Mouse (Mus musculus): ENCODE results near the gene Nmral1. TPM values are rescaled to one million over a fixed set of nuclear protein-coding genes. Genes with fewer than 3 reads are reported as not detected.

Gene Nmral1
- polyA plus RNA-seq, 1 experiment: 45.1 TPM

DNA sequence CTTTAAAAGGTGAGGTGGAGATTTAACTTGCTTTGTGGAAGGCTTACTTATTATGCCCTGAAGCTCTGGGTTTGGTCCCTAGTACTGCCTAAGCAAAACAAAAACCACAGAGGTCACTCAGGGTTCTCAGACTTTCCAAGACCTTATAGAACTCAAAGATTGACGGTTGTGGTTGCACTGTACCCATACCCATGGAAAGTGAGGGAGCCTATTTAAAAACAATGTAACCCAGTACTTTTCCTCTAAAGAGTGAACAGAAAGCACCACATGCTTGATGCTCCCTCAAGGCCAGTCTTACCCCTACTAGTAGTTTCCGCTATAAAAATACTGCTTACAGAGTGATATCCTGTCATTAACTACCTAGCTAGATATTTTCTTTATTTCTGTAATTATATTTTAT lies 17.1 kb upstream of the Nmral1 start:
- H3K79me3 ChIP-seq (ENCODE audit: low read depth): peaks cover 18% of the 10 kb centered on the region
- H3K79me2 ChIP-seq (ENCODE audit: control insufficient read depth, insufficient read depth): peaks cover 65% of the 10 kb centered on the region
- H3K36me3 ChIP-seq (ENCODE audit: control insufficient read depth, insufficient read depth): no peaks in the 10 kb centered on the region
- no peak for TF ChIP-seq MYOD1 (IDR thresholded peaks at IDR 0.05; ENCODE audit: control insufficient read depth, insufficient read length, low read depth)
- TF ChIP-seq USF1 (IDR thresholded peaks at IDR 0.05; ENCODE audit: low read depth): no peak
- no peak for TF ChIP-seq CTCF (IDR thresholded peaks at IDR 0.05; ENCODE audit: control insufficient read depth, insufficient read depth, insufficient read length)
- TF ChIP-seq MYOG (IDR thresholded peaks at IDR 0.05; ENCODE audit: control insufficient read depth, extremely low read depth, insufficient read length): no peak
- no peak for TF ChIP-seq FOSL1 (IDR thresholded peaks at IDR 0.05; ENCODE audit: insufficient read depth, low read length, poor library complexity, severe bottlenecking)
- no peak for TF ChIP-seq CEBPB (IDR thresholded peaks at IDR 0.05; ENCODE audit: low read depth)
- no peak for TF ChIP-seq MAX (IDR thresholded peaks at IDR 0.05)
- no peaks in the 10 kb centered on the region for H3K27me3 ChIP-seq (ENCODE audit: control insufficient read depth, insufficient read depth, insufficient read length)
- no peak overlapping the region for H3K4me3 ChIP-seq (ENCODE audit: insufficient read depth, poor library complexity, severe bottlenecking)
- H3ac ChIP-seq (ENCODE audit: control insufficient read depth, insufficient read length, low read depth): no peak overlapping the region

DNA sequence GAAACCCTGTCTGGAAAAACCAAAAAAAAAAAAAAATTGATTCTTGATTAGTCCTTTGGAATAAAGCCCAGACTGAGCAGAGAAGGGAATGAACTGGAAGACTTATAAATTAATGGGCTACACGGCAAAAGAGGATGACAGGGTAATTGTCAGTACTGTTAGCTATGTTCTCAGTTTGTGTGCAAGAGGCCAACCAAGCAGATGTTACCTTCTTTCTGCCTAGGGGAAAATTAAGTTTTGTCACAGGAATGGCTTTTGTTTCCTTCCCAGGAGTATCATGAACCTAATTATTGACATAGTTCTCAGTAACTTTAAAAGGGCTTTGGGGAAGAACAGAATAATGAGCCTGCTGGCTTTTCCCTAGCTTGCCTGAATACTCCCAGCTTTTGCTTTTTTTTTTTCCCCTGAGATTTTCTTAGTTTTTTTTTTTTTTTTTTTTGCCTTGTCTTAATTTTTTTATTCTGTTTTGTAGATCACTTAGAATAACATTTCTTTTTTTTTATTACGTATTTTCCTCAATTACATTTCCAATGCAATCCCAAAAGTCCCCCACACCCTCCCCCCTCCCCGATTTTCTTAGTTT lies 11.7 kb upstream of the Nmral1 start:
- peaks cover 44% of the 10 kb centered on the region for H3K79me3 ChIP-seq (ENCODE audit: low read depth)
- H3ac ChIP-seq (ENCODE audit: control insufficient read depth, insufficient read length, low read depth): no peak overlapping the region
- TF ChIP-seq MAX (IDR thresholded peaks at IDR 0.05) (no peak), FOSL1 (IDR thresholded peaks at IDR 0.05; ENCODE audit: insufficient read depth, low read length, poor library complexity, severe bottlenecking) (no peak), CTCF (IDR thresholded peaks at IDR 0.05; ENCODE audit: control insufficient read depth, insufficient read depth, insufficient read length) (no peak), USF1 (IDR thresholded peaks at IDR 0.05; ENCODE audit: low read depth) (no peak), MYOG (IDR thresholded peaks at IDR 0.05; ENCODE audit: control insufficient read depth, extremely low read depth, insufficient read length) (no peak), MYOD1 (IDR thresholded peaks at IDR 0.05; ENCODE audit: control insufficient read depth, insufficient read length, low read depth) (no peak), CEBPB (IDR thresholded peaks at IDR 0.05; ENCODE audit: low read depth) (no peak)
- no peaks in the 10 kb centered on the region for H3K36me3 ChIP-seq (ENCODE audit: control insufficient read depth, insufficient read depth)
- peaks cover 89% of the 10 kb centered on the region for H3K79me2 ChIP-seq (ENCODE audit: control insufficient read depth, insufficient read depth)
- H3K4me3 ChIP-seq (ENCODE audit: insufficient read depth, poor library complexity, severe bottlenecking): no peak overlapping the region
- no peaks in the 10 kb centered on the region for H3K27me3 ChIP-seq (ENCODE audit: control insufficient read depth, insufficient read depth, insufficient read length)

DNA sequence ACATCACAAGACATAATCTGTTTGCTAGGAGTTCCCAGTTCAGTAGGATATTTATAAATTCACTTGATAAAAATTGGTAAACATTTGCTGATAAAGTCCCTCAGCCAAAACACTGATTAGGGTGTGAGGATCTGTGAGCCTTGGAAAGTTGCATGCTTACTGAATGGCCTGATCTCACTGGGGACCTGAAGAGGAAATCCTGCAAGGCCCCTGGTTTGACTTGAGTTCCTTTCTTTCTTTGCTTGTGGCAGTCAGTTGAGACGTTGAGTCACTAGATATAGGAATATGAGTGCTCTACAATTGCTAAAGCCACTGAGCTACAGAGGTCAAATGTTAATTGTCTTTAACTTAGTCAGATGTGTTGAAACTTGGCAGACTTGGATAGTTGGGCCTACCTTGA lies 8.8 kb upstream of the Nmral1 start:
- H3K4me3 ChIP-seq (ENCODE audit: insufficient read depth, poor library complexity, severe bottlenecking): no peak overlapping the region
- no peak overlapping the region for H3ac ChIP-seq (ENCODE audit: control insufficient read depth, insufficient read length, low read depth)
- H3K79me3 ChIP-seq (ENCODE audit: low read depth): peaks cover 41% of the 10 kb centered on the region
- TF ChIP-seq CTCF (IDR thresholded peaks at IDR 0.05; ENCODE audit: control insufficient read depth, insufficient read depth, insufficient read length) (no peak), MYOG (IDR thresholded peaks at IDR 0.05; ENCODE audit: control insufficient read depth, extremely low read depth, insufficient read length) (no peak)
- no peaks in the 10 kb centered on the region for H3K27me3 ChIP-seq (ENCODE audit: control insufficient read depth, insufficient read depth, insufficient read length)
- H3K79me2 ChIP-seq (ENCODE audit: control insufficient read depth, insufficient read depth): peaks cover 66% of the 10 kb centered on the region
- H3K36me3 ChIP-seq (ENCODE audit: control insufficient read depth, insufficient read depth): no peaks in the 10 kb centered on the region

DNA sequence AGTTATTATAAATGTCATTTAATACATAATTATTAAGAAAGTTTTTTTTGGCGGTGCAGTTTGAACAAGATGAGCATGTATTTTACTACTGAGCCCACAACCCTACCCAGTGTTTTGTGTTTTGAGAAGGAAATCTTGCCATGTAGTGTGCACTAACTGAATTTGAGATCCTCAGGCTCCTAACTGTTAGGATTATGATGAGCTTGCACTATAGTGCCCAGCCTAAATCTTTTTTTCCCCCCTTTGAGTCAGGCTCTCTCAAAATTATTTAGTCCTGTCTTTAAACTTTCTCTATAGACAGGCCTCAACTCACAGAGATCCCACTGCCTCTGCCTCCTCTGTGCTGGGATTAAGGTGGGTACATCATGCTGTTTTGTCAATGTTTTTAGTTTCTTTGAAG lies 8.4 kb upstream of the Nmral1 start:
- no peak overlapping the region for H3K4me3 ChIP-seq (ENCODE audit: insufficient read depth, poor library complexity, severe bottlenecking)
- H3K36me3 ChIP-seq (ENCODE audit: control insufficient read depth, insufficient read depth): no peaks in the 10 kb centered on the region
- H3K79me3 ChIP-seq (ENCODE audit: low read depth): peaks cover 39% of the 10 kb centered on the region
- TF ChIP-seq FOSL1 (IDR thresholded peaks at IDR 0.05; ENCODE audit: insufficient read depth, low read length, poor library complexity, severe bottlenecking): no peak
- no peak for TF ChIP-seq CEBPB (IDR thresholded peaks at IDR 0.05; ENCODE audit: low read depth)
- TF ChIP-seq USF1 (IDR thresholded peaks at IDR 0.05; ENCODE audit: low read depth): no peak
- no peak for TF ChIP-seq MYOG (IDR thresholded peaks at IDR 0.05; ENCODE audit: control insufficient read depth, extremely low read depth, insufficient read length)
- TF ChIP-seq MYOD1 (IDR thresholded peaks at IDR 0.05; ENCODE audit: control insufficient read depth, insufficient read length, low read depth): no peak
- TF ChIP-seq MAX (IDR thresholded peaks at IDR 0.05): no peak
- TF ChIP-seq CTCF (IDR thresholded peaks at IDR 0.05; ENCODE audit: control insufficient read depth, insufficient read depth, insufficient read length): no peak
- no peak overlapping the region for H3ac ChIP-seq (ENCODE audit: control insufficient read depth, insufficient read length, low read depth)
- peaks cover 62% of the 10 kb centered on the region for H3K79me2 ChIP-seq (ENCODE audit: control insufficient read depth, insufficient read depth)
- H3K27me3 ChIP-seq (ENCODE audit: control insufficient read depth, insufficient read depth, insufficient read length): no peaks in the 10 kb centered on the region

DNA sequence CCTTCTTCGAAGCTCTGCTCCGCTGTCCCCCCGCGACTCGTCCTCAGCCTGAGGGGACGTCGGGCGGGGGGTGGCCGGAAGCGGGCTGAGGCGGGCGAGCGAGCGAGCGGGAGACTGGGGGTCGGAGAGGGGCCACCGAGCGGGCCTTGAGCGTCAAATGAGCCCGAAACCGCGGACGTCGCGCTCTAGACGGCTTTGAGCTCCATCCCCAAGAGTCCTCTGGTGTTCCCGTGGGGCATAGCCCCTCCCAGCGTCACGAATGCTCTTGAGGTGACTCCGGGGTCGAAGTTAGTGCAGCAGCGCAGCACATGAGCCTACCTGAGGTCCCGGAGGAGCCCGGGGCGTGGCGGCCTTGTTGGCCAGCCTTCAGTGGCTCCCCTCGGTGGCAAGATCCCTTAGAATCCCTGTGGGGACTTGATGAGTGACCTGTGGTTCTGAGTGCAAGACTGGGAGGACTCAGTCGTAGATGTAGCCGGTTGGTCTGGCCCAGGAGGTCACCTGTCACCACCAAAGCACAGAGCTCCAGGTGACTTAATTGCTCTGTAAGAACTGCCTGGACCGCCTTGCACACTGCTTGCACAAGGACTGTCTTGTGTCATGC lies 7.5 kb upstream of the Nmral1 start:
- Histone ChIP-seq H3K4me3 (ENCODE audit: insufficient read depth, poor library complexity, severe bottlenecking) (peak overlapping the region; percentile 75), H3K79me2 (ENCODE audit: control insufficient read depth, insufficient read depth) (peaks cover 53% of the 10 kb centered on the region), H3ac (ENCODE audit: control insufficient read depth, insufficient read length, low read depth) (peak overlapping the region; percentile 84), H3K36me3 (ENCODE audit: control insufficient read depth, insufficient read depth) (no peaks in the 10 kb centered on the region), H3K27me3 (ENCODE audit: control insufficient read depth, insufficient read depth, insufficient read length) (no peaks in the 10 kb centered on the region), H3K79me3 (ENCODE audit: low read depth) (peaks cover 33% of the 10 kb centered on the region)
- no peak for TF ChIP-seq USF1 (IDR thresholded peaks at IDR 0.05; ENCODE audit: low read depth)

DNA sequence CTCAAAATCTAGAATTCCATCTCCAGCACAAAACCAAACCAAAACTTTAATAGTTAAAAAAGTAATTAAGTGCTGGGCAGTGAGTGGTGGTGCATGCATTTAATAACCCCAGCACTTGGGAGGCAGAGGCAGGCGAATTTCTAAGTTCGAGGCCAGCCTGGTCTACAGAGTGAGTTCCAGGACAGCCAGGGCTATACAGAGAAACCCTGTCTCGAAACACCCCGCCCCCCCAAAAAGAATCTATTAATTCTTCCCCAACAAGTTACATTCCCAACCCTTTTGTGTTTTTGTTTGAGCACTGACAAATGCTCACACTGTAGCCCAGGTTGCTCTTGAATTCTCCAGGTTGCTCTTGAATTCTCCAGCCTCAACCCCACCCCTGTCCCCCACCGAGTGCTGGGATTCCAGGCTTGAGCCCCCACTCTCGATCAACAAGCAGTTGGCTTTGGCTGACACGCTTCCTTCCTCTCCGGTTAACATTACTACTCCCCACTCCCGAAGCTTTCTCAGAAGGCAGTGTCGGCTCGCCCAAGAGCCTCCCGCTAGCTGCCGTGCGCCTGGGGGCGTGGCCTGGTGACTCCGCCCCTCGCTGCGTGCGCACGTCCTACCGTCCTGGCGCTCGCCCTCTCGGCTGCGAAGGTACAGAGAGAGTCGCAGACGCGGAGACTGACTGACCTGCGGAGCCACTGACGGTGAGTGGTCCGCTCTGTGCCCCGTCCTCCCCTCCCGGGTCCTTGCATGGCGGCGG lies 6.8 kb upstream of the Nmral1 start, which contains the start of gene Hmox2:
Gene Hmox2 (plus strand): TSS at position 582 of the 748 bp plus-strand sequence.
- no peaks in the 10 kb centered on the region for H3K36me3 ChIP-seq (ENCODE audit: control insufficient read depth, insufficient read depth)
- H3K79me3 ChIP-seq (ENCODE audit: low read depth): peaks cover 29% of the 10 kb centered on the region
- peak within 1 kb of the TSS; percentile 84 for H3ac ChIP-seq (ENCODE audit: control insufficient read depth, insufficient read length, low read depth)
- H3K4me3 ChIP-seq (ENCODE audit: insufficient read depth, poor library complexity, severe bottlenecking): peak within 1 kb of the TSS; percentile 75
- TF ChIP-seq FOSL1 (IDR thresholded peaks at IDR 0.05; ENCODE audit: insufficient read depth, low read length, poor library complexity, severe bottlenecking) (no peak), MYOD1 (IDR thresholded peaks at IDR 0.05; ENCODE audit: control insufficient read depth, insufficient read length, low read depth) (no peak), MYOG (IDR thresholded peaks at IDR 0.05; ENCODE audit: control insufficient read depth, extremely low read depth, insufficient read length) (no peak), CEBPB (IDR thresholded peaks at IDR 0.05; ENCODE audit: low read depth) (no peak), MAX (IDR thresholded peaks at IDR 0.05) (no peak), USF1 (IDR thresholded peaks at IDR 0.05; ENCODE audit: low read depth) (no peak), CTCF (IDR thresholded peaks at IDR 0.05; ENCODE audit: control insufficient read depth, insufficient read depth, insufficient read length) (no peak)
- peaks cover 46% of the 10 kb centered on the region for H3K79me2 ChIP-seq (ENCODE audit: control insufficient read depth, insufficient read depth)
- H3K27me3 ChIP-seq (ENCODE audit: control insufficient read depth, insufficient read depth, insufficient read length): no peaks in the 10 kb centered on the region
